Comparison of ENCODE assay signal across 16 mouse cellular contexts in the genomic region with DNA sequence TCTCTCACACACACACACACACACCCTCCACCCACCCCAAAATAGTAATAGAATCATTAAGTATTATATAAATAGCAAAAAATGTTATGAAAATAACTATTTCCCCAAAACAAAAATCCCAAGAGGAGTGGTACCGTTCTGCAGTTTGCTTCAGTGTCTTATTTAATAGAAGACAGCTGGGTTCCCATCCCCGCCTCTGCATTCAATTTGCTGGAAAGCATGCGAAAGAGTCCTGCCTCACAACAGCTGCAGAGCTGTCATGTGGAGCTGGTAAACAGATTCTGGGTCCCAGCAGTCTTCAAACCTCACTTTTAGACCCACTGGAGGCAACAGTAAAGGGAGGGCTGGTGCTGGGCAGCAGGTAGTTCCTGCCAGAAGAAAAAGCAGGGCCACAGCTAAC. TPM values are rescaled to one million over a fixed set of nuclear protein-coding genes. Genes with fewer than 3 reads are reported as not detected.
A peak's percentile ranks its signal among the peaks of the same experiment; 100 is the strongest.
DNase-seq lines count a peak whose midpoint lies in the region; ATAC-seq and TF ChIP-seq lines count a peak whose summit lies in the region.
"Had no signal": no experiment of that assay in that cellular context is flagged by ENCODE, and none has a peak within 500 bp of the region (broad histone marks: within the 10 kb centered on the region; RNA-seq: fewer than 3 reads in every experiment).

No protein-coding gene starts in this region.

- 77% methylated on average over 3 of the region's 3 CpGs for WGBS in heart, embryonic 11.5 days (ENCODE audit: insufficient replicate concordance)
- 18% methylated on average over 3 of the region's 3 CpGs for WGBS in embryonic facial prominence, embryonic 15.5 days

- H3K9ac ChIP-seq in heart, embryonic 11.5 days (ENCODE audit: low read depth, low read length): no peak overlapping the region
- no peak overlapping the region for H3K9ac ChIP-seq in embryonic facial prominence, embryonic 15.5 days
- H3K9ac ChIP-seq: heart, embryonic 12.5 days; liver, embryonic 14.5 days; stomach, embryonic 15.5 days had no signal

- H3K4me2 ChIP-seq in heart, embryonic 11.5 days: no peak overlapping the region
- no peak overlapping the region for H3K4me2 ChIP-seq in embryonic facial prominence, embryonic 15.5 days (replicated peaks)
- H3K4me2 ChIP-seq: heart, embryonic 12.5 days; stomach, embryonic 15.5 days had no signal

- peak; percentile 38 to 51 for DNase-seq in heart, adult 18-20 months
- DNase-seq in layer of hippocampus, adult 2 months (ENCODE audit: low spot score in 2 of 2): peak; percentile 38 to 49
- DNase-seq in layer of hippocampus, postnatal 14 days (ENCODE audit: low spot score in 2 of 2): no peak
- DNase-seq in brain, adult 2 months (ENCODE audit: low read depth, low spot score): peak; percentile 82
- DNase-seq in retina, postnatal 1 day: no peak
- DNase-seq: cerebellum, adult 9-11 months; kidney, postnatal 36 days; right cerebral cortex, postnatal 4 days; thymus, postnatal 4 days had no signal

- no peaks in the 10 kb centered on the region for H3K9me3 ChIP-seq in heart, embryonic 11.5 days (replicated peaks; ENCODE audit: control insufficient read depth, low read length)
- H3K9me3 ChIP-seq in embryonic facial prominence, embryonic 15.5 days (replicated peaks): no peaks in the 10 kb centered on the region
- H3K9me3 ChIP-seq: heart, embryonic 12.5 days; stomach, embryonic 15.5 days had no signal

- no peak for ATAC-seq in heart, embryonic 11.5 days (replicated peaks; ENCODE audit: insufficient number of reproducible peaks, low FRiP score, low TSS enrichment)
- ATAC-seq in embryonic facial prominence, embryonic 15.5 days (ENCODE audit: insufficient number of reproducible peaks, low FRiP score, low TSS enrichment, low read depth): peak; percentile 73
- ATAC-seq: Patski had no signal

- no peak for TF ChIP-seq CTCF in layer of hippocampus, adult 2 months (conservative IDR thresholded peaks at IDR 0.05)

- no peaks in the 10 kb centered on the region for H3K4me1 ChIP-seq in heart, embryonic 11.5 days (ENCODE audit: control insufficient read depth, insufficient read depth, low read length)
- H3K4me1 ChIP-seq in embryonic facial prominence, embryonic 15.5 days: peaks cover 18% of the 10 kb centered on the region

- no peak overlapping the region for H3K4me3 ChIP-seq in heart, embryonic 11.5 days (ENCODE audit: low read depth, low read length)
- no peak overlapping the region for H3K4me3 ChIP-seq in layer of hippocampus, adult 2 months
- no peak overlapping the region for H3K4me3 ChIP-seq in embryonic facial prominence, embryonic 15.5 days (replicated peaks)
- H3K4me3 ChIP-seq: heart, embryonic 12.5 days; stomach, embryonic 15.5 days had no signal

- no peaks in the 10 kb centered on the region for H3K27me3 ChIP-seq in heart, embryonic 11.5 days (ENCODE audit: control insufficient read depth, insufficient read depth, low read length)
- H3K27me3 ChIP-seq in embryonic facial prominence, embryonic 15.5 days: no peaks in the 10 kb centered on the region
- H3K27me3 ChIP-seq: heart, embryonic 12.5 days; Patski; stomach, embryonic 15.5 days had no signal

- peaks cover 3% of the 10 kb centered on the region; the same call in 1 of the 2 replicates for H3K36me3 ChIP-seq in heart, embryonic 11.5 days (ENCODE audit: control insufficient read depth, insufficient read depth, low read length)
- 0 out of 2 replicates have a peak, but pooled peaks cover 3% of the 10 kb centered on the region for H3K36me3 ChIP-seq in embryonic facial prominence, embryonic 15.5 days
- H3K36me3 ChIP-seq: stomach, embryonic 15.5 days had no signal

- no peak overlapping the region for H3K27ac ChIP-seq in heart, embryonic 11.5 days (ENCODE audit: low read depth, low read length)
- H3K27ac ChIP-seq in layer of hippocampus, adult 2 months: peak overlapping the region; percentile 73
- peak overlapping the region; percentile 78 for H3K27ac ChIP-seq in embryonic facial prominence, embryonic 15.5 days (replicated peaks)
- H3K27ac ChIP-seq: liver, embryonic 14.5 days; stomach, embryonic 15.5 days had no signal

RNA-seq across cellular contexts. Expression of a gene that starts 35.3 kb away (rescaled TPM):
- total RNA-seq in heart, adult 18-20 months (2021): 10 to 100 TPM; 43.8 to 46.3 TPM
- polyA plus RNA-seq in heart, embryonic 11.5 days (2014; fragmentation: Nextera tagmentation; extraction: Ambion mirVana): 34.1 and 35.5 TPM in 2 replicates
- total RNA-seq in layer of hippocampus, adult 2 months (2021): 10 to 100 TPM; 83.4 to 90.6 TPM
- total RNA-seq in layer of hippocampus, postnatal 14 days (2021): 10 to 100 TPM; 80.5 to 82.7 TPM
- polyA plus RNA-seq in embryonic facial prominence, embryonic 15.5 days (2015; fragmentation: Nextera tagmentation; extraction: Ambion mirVana): 21.4 and 22.5 TPM in 2 replicates

RNA-seq across cellular contexts. Expression of a gene that starts 41.0 kb away (rescaled TPM):
- total RNA-seq in heart, adult 18-20 months (2021): 10 to 100 TPM; 31.3 to 34.4 TPM
- 6.0 and 8.9 TPM in 2 replicates for polyA plus RNA-seq in heart, embryonic 11.5 days (2014; fragmentation: Nextera tagmentation; extraction: Ambion mirVana)
- total RNA-seq in layer of hippocampus, adult 2 months (2021): 10 to 100 TPM; 20.8 to 25.1 TPM
- 10 to 100 TPM; 28.2 to 29.9 TPM for total RNA-seq in layer of hippocampus, postnatal 14 days (2021)
- polyA plus RNA-seq in embryonic facial prominence, embryonic 15.5 days (2015; fragmentation: Nextera tagmentation; extraction: Ambion mirVana): 10.6 and 11.1 TPM in 2 replicates

RNA-seq across cellular contexts. Expression of a gene that starts 54.1 kb away (rescaled TPM):
- 10 to 100 TPM; 22.8 to 26.2 TPM for total RNA-seq in heart, adult 18-20 months (2021)
- polyA plus RNA-seq in heart, embryonic 11.5 days (2014; fragmentation: Nextera tagmentation; extraction: Ambion mirVana): 3.1 and 3.4 TPM in 2 replicates
- 1 to 10 TPM in 1 of 2 experiments, under 1 TPM in 1; 0.66 to 2.5 TPM for total RNA-seq in layer of hippocampus, adult 2 months (2021)
- total RNA-seq in layer of hippocampus, postnatal 14 days (2021): 1 to 10 TPM; 2.5 to 3.5 TPM
- 14.4 and 14.5 TPM in 2 replicates for polyA plus RNA-seq in embryonic facial prominence, embryonic 15.5 days (2015; fragmentation: Nextera tagmentation; extraction: Ambion mirVana)
- total RNA-seq: monocyte, adult 5-6 weeks had no signal
- polyA plus RNA-seq: Patski had no signal

Comparison
In these comparisons a context has a peak if more than half of its experiments do, and no peak if none do; other contexts are left out.
1. DNase-seq: peak in heart, adult 18-20 months (2 of 2), layer of hippocampus, adult 2 months (2 of 2) and brain, adult 2 months (single experiment); none in layer of hippocampus, postnatal 14 days (0 of 2) and retina, postnatal 1 day (single experiment).
2. RNA of a gene that starts 54.1 kb away (total RNA-seq): 22.8 to 26.2 TPM in heart, adult 18-20 months; 2.5 to 3.5 TPM in layer of hippocampus, postnatal 14 days and 0.66 to 2.5 TPM in layer of hippocampus, adult 2 months; every median in the first group is over 4 times any median in the second.